Mouse (Mus musculus) kidney, embryonic 15.5 days (tissue): ENCODE results near the gene Rps6kc1. TPM values are rescaled to one million over a fixed set of nuclear protein-coding genes. Genes with fewer than 3 reads are reported as not detected.

Source experiments
- ATAC-seq: fragments of 200-750 bp; cut with Nextera tagmentation; replicated peaks from 2 replicates; pipeline ENCODE4 v1.8.0; 2017; ENCODE audit warnings: moderate TSS enrichment; ENCODE audit not compliant: low FRiP score
- H3K27ac ChIP-seq: fragments of 300-500 bp; sonication (generic); 2 replicates; pipeline ENCODE4 v1.5.1; 2015; ENCODE audit warnings: mild to moderate bottlenecking, inconsistent platforms
- H3K27me3 ChIP-seq: fragments of 300-500 bp; sonication (generic); 2 replicates; pipeline ENCODE4 v1.6.1; 2015; ENCODE audit warnings: inconsistent platforms
- H3K36me3 ChIP-seq: fragments of 300-500 bp; sonication (generic); 2 replicates; pipeline ENCODE4 v1.6.1; 2015; ENCODE audit warnings: inconsistent platforms
- H3K4me1 ChIP-seq: fragments of 300-500 bp; sonication (generic); 2 replicates; pipeline ENCODE4 v1.6.1; 2015; ENCODE audit warnings: inconsistent platforms
- H3K4me2 ChIP-seq: fragments of 300-500 bp; sonication (generic); 2 replicates; pipeline ENCODE4 v1.6.1; 2015; ENCODE audit warnings: moderate library complexity, mild to moderate bottlenecking, inconsistent platforms
- H3K4me3 ChIP-seq: fragments of 300-500 bp; sonication (generic); replicated peaks from 2 replicates; pipeline ENCODE4 v1.5.1; 2015; ENCODE audit warnings: mild to moderate bottlenecking, inconsistent platforms
- H3K9ac ChIP-seq: fragments of 300-500 bp; sonication (generic); 2 replicates; pipeline ENCODE4 v1.6.1; 2015; ENCODE audit warnings: mild to moderate bottlenecking, inconsistent platforms
- H3K9me3 ChIP-seq: fragments of 300-500 bp; sonication (generic); replicated peaks from 2 replicates; pipeline ENCODE4 v1.6.1; 2016; ENCODE audit warnings: inconsistent platforms
- WGBS: fragments of 180-500 bp; shearing (Covaris S2); methylation state at CpG from one replicate; pipeline ENCODE4 v1.1.7; 2015; ENCODE audit warnings: mixed read lengths; 5-methylcytosine and 5-hydroxymethylcytosine counted together
- polyA plus RNA-seq: library from polyadenylated mRNA; unstranded; fragments of >200 nt; fragmentation: Nextera tagmentation; extraction: Ambion mirVana; gene quantifications from 2 replicates; pipeline ENCODE4 v1.2.1, GENCODE M21; 2015

Rps6kc1 gene
- polyA plus RNA-seq, 1 experiment from 2014 or later = 14.8 TPM

DNA sequence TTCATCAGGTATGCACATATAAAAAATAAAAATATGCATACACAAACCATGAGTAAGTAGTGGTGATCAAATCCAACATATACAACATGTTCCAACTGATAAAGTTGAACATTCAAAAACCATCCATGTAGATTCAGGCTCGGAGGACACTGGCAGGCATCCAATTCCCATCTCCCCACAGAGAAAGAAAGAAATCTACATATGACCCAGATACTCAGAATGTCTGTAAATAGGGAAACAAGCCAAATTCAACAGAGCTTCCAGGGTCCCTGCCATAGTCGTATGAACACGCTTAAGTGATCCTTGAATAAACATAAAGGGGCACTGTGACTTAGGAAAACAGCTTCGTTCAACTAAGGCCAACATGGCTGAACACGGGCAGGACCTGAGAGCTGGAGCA is 49.9 kb downstream of the Rps6kc1 start:
- 57% methylated on average over 5 of the region's 5 CpGs for WGBS
- no peak for ATAC-seq
- H3K27me3 ChIP-seq = no peaks in the 10 kb centered on the region
- no peak overlapping the region for H3K4me3 ChIP-seq
- no peaks in the 10 kb centered on the region for H3K4me1 ChIP-seq
- H3K27ac ChIP-seq = no peak overlapping the region
- H3K9me3 ChIP-seq = no peaks in the 10 kb centered on the region
- H3K36me3 ChIP-seq = peaks cover 7% of the 10 kb centered on the region; the same call in 1 of the 2 replicates
- H3K4me2 ChIP-seq = no peak overlapping the region
- H3K9ac ChIP-seq = no peak overlapping the region

DNA sequence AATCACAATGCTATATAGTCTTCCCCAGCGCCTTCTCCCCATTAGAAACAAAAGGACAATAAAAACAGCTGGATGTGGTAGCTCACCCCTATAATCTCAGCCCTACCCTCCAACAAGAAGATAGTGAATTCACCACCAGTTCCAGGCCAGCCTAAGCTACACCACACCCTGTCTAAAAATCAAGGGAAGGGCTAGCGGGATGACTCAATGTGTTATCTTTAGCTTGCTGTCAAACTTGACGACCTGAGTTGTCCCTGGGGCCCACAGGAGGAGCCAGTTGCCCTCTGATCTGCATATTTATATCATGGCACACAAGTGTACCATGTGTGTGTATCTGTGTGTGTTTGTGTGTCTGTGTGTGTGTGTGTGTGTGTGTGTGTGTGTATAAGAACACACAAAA is 57.1 kb downstream of the Rps6kc1 start:
- Histone ChIP-seq H3K27me3 (no peaks in the 10 kb centered on the region), H3K9me3 (no peaks in the 10 kb centered on the region), H3K36me3 (peaks cover 12% of the 10 kb centered on the region; the same call in 1 of the 2 replicates), H3K4me1 (0 out of 2 replicates have a peak, but pooled peaks cover 3% of the 10 kb centered on the region), H3K27ac (no peak overlapping the region), H3K9ac (no peak overlapping the region), H3K4me2 (no peak overlapping the region), H3K4me3 (no peak overlapping the region)
- 47% methylated on average over 3 of the region's 3 CpGs for WGBS
- no peak for ATAC-seq

DNA sequence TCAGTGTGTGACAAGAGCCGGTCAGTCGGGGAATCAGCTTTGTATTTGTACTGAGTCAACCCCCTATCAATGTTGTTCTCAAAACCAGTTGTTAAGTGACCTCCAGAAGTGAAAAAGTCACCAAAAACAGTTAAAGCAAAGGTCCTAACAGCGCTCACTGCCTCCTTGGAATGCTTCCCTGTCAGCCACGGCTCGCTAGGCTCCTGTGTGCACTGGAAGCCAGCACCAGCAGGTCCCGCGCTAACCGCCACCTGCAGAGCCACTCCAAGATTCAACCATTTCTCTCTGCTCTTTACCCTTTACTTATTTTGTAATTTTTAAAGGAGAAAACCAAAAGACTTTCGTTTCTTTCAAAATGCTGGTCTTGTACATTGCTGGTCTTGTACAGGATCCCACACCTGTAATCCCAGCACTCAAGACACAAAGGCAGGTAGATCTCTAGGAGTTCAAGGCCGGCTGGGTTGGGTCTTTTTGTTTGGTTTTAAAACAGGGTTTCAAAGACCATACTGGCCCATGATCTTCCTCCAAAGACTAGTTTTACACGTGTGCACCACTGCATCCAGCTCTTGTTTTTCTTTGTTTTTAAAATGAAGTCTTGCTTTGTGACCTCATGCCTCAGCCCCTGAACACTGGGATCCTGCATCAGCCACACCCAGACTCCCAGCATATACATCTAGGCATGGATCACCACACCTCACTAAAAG is 62.3 kb downstream of the Rps6kc1 start:
- no peaks in the 10 kb centered on the region for H3K9me3 ChIP-seq
- no peak overlapping the region for H3K4me2 ChIP-seq
- no peak; the same call in 1 of the 2 replicates for ATAC-seq
- H3K36me3 ChIP-seq = no peaks in the 10 kb centered on the region
- no peak overlapping the region for H3K27ac ChIP-seq
- no peaks in the 10 kb centered on the region for H3K27me3 ChIP-seq
- WGBS = 66% methylated on average over 11 of the region's 11 CpGs
- 0 out of 2 replicates have a peak, but pooled peaks cover 5% of the 10 kb centered on the region for H3K4me1 ChIP-seq
- no peak overlapping the region for H3K9ac ChIP-seq
- H3K4me3 ChIP-seq = no peak overlapping the region

DNA sequence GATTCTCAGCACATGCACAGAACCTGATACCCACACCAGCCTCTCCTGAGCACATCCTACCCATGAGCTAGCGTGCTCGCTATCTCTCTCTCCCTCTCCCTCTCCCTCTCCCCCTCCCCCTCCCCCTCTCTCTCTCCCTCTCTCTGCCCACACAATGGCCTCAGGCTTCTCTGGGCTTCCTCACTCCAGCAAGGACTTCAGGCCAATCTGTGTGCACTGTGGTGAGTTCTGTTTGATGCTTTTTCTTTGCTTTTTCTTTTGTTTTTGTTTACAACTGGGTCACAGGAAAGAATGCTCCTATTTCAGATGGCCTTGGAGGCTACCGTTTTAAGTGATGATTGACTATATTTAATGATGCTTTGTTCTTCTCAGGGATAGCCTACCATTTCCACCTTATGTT is 62.9 kb downstream of the Rps6kc1 start:
- 0 out of 2 replicates have a peak, but pooled peaks have one; percentile 43 for ATAC-seq
- Histone ChIP-seq H3K4me1 (0 out of 2 replicates have a peak, but pooled peaks cover 5% of the 10 kb centered on the region), H3K27me3 (no peaks in the 10 kb centered on the region), H3K9ac (no peak overlapping the region), H3K27ac (no peak overlapping the region), H3K4me3 (no peak overlapping the region), H3K4me2 (no peak overlapping the region), H3K9me3 (no peaks in the 10 kb centered on the region), H3K36me3 (peaks cover 4% of the 10 kb centered on the region; the same call in 1 of the 2 replicates)
- 51% methylated on average over 3 of the region's 3 CpGs for WGBS

DNA sequence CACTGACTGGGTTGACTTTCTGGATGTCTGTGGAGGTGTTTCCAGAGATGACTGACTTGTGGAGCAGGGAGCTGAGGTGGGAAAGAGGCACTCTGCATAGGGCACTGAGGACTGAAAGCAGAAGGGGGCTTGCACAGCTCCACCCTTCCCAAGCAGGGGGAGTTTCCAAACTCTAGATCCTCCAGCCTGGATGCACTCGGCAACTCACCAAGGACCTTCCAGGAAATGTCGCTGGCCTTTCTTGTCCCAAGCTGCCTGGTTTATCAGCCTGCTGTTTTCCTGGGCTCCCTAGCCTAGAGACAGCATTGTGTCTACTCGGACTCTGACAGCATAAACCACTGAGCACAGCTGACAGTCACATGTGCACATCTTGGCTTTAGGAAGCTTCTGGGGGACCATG is 64.6 kb downstream of the Rps6kc1 start:
- ATAC-seq = no peak
- no peak overlapping the region for H3K4me2 ChIP-seq
- 74% methylated on average over 3 of the region's 3 CpGs for WGBS
- 0 out of 2 replicates have a peak, but pooled peaks cover 5% of the 10 kb centered on the region for H3K4me1 ChIP-seq
- H3K9me3 ChIP-seq = no peaks in the 10 kb centered on the region
- H3K9ac ChIP-seq = no peak overlapping the region
- H3K27me3 ChIP-seq = no peaks in the 10 kb centered on the region
- H3K4me3 ChIP-seq = no peak overlapping the region
- peaks cover 15% of the 10 kb centered on the region for H3K36me3 ChIP-seq
- no peak overlapping the region for H3K27ac ChIP-seq

DNA sequence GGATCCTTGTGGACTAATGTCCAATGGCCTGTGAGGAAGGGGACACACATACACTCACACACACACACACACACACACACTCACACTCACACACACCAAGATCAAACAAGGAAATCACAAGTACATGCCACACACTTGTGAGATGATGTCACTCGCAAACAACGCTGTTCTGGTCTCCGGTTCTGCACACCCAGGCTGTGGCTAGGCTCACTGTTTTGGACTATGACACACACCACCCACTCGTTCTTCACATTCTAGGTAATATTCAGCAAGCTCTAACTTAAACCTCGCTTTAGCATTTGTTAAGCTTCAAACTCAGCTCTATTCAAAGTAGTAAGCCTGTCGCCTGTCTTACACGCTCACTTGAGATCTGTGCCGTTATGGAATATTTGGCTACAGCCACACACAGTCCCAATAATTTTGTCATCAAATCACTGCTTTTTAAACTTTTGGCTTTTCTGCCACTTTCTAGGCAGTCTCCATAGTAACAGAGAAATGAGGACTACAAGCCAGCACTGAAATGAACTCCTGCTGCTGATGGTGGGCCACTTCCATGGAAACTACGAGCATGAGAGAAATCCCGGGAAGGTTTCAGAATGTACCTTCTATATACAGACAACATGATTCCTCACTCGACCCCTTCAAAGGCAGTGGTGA is 65.4 kb downstream of the Rps6kc1 start:
- peaks cover 19% of the 10 kb centered on the region for H3K36me3 ChIP-seq
- H3K27ac ChIP-seq = no peak overlapping the region
- no peaks in the 10 kb centered on the region for H3K9me3 ChIP-seq
- no peak for ATAC-seq
- no peaks in the 10 kb centered on the region for H3K27me3 ChIP-seq
- H3K4me2 ChIP-seq = no peak overlapping the region
- 0 out of 2 replicates have a peak, but pooled peaks cover 5% of the 10 kb centered on the region for H3K4me1 ChIP-seq
- H3K4me3 ChIP-seq = no peak overlapping the region
- no peak overlapping the region for H3K9ac ChIP-seq
- 95% methylated on average over 11 of the region's 11 CpGs for WGBS

DNA sequence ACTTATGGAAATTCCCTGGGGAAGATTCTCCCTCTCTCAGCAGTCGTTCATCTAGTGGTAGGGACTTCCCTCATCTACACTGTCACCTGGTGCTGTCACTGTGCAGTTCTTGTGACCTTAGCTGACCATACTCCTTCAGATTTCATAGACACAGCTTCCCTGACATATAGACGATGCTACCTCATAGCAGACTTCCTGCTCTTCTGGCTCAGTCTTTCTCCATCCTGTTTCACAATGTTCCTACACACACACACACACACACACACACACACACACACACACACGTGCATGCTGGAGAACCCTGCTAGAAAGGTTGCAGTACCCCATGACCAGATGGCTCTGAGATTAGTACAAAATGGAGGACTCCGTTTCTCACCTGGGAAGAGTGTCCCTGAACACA is 66.2 kb downstream of the Rps6kc1 start:
- Histone ChIP-seq H3K36me3 (peaks cover 19% of the 10 kb centered on the region), H3K9ac (no peak overlapping the region), H3K9me3 (no peaks in the 10 kb centered on the region), H3K4me1 (0 out of 2 replicates have a peak, but pooled peaks cover 5% of the 10 kb centered on the region), H3K4me3 (no peak overlapping the region), H3K4me2 (no peak overlapping the region), H3K27ac (no peak overlapping the region), H3K27me3 (no peaks in the 10 kb centered on the region)
- 70% methylated on average over 4 of the region's 4 CpGs for WGBS
- no peak for ATAC-seq

DNA sequence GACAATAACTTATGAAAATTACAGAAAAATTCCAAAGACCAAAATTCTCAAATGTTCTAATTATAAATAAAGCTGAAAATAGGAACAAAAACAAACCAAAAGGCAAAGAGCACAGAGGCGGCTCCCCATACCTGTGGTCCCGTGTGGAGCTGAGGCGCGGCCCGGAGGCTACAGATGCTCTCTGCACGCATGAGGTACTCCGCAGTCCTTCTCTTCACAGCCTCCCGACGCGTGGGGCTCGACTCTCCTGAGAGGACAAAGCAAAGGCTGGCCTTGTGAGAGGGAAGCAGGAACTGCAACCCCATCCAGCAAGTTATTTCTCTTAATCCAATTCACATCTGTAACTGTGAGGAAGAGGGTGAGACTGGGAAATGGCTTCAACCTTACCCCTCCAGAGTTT is 67.2 kb downstream of the Rps6kc1 start:
- H3K4me2 ChIP-seq = no peak overlapping the region
- 80% methylated on average over 11 of the region's 11 CpGs for WGBS

DNA sequence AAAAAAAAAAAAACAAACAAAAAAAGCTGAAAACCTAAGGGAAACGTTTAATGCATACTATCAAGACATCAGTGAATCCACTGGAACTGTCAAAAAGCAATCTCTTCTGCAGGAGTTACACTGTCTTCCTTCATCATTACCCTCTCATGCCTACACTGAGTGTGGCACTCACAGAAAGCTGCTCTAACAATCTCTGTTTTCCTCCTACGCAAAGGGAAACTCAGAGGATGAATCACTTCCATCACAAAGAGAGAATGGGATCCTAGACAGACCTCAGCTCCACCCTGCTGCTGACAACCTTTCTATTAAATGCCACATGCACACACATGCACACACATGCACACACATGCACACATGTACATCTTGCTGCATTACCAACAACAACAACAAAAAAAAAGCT is 75.5 kb downstream of the Rps6kc1 start:
- no peak for ATAC-seq
- H3K9ac ChIP-seq = no peak overlapping the region
- no peak overlapping the region for H3K27ac ChIP-seq
- no peaks in the 10 kb centered on the region for H3K4me1 ChIP-seq
- no peak overlapping the region for H3K4me2 ChIP-seq
- peaks cover 4% of the 10 kb centered on the region; the same call in 1 of the 2 replicates for H3K36me3 ChIP-seq
- WGBS = 91% methylated on average over 2 of the region's 2 CpGs
- no peaks in the 10 kb centered on the region for H3K9me3 ChIP-seq
- H3K4me3 ChIP-seq = no peak overlapping the region
- H3K27me3 ChIP-seq = no peaks in the 10 kb centered on the region

More for the DNA sequence above, 67.2 kb downstream of the Rps6kc1 start:
- Histone ChIP-seq H3K4me3 (no peak overlapping the region), H3K9ac (no peak overlapping the region), H3K36me3 (peaks cover 19% of the 10 kb centered on the region), H3K4me1 (0 out of 2 replicates have a peak, but pooled peaks cover under 1% of the 10 kb centered on the region), H3K27me3 (no peaks in the 10 kb centered on the region), H3K9me3 (no peaks in the 10 kb centered on the region), H3K27ac (no peak overlapping the region)
- no peak for ATAC-seq

DNA sequence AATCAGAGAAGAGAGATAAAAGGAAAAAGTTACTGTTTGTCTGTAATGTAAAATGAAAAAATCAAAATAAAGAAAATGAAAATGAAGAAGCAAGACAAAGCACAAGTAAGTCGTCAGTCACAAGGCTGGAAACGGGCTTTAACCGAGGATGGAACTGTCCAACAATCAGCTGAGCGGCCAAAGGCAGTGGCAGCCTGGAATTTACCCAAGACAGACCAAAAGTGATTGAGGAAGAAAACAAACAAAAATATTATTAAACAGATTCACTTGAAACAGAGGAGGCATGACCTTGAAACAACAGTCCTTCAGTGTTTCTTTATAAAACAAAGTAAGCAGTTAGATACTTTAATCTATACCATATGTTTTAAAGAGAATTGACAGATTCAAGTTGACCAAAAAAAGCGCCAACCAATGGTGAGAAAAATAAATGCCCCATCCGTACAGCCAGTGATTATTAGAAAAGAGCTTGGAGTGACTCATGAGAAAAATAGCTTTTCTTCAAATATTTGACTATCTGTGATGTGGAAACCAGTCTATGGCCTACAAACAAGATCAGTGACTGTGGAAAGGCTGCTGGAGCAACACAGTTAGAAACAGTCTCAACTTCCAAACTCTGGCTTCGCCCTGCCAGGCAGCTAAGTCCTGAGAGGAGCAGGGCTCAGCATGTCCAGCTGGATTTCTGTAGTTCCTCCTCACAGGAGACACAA is 77.2 kb downstream of the Rps6kc1 start:
- H3K9me3 ChIP-seq = no peaks in the 10 kb centered on the region
- 71% methylated on average over 7 of the region's 7 CpGs for WGBS
- peaks cover 4% of the 10 kb centered on the region; the same call in 1 of the 2 replicates for H3K36me3 ChIP-seq
- H3K4me2 ChIP-seq = no peak overlapping the region
- no peak overlapping the region for H3K9ac ChIP-seq
- no peaks in the 10 kb centered on the region for H3K27me3 ChIP-seq
- no peaks in the 10 kb centered on the region for H3K4me1 ChIP-seq
- H3K27ac ChIP-seq = no peak overlapping the region
- H3K4me3 ChIP-seq = no peak overlapping the region
- no peak for ATAC-seq

DNA sequence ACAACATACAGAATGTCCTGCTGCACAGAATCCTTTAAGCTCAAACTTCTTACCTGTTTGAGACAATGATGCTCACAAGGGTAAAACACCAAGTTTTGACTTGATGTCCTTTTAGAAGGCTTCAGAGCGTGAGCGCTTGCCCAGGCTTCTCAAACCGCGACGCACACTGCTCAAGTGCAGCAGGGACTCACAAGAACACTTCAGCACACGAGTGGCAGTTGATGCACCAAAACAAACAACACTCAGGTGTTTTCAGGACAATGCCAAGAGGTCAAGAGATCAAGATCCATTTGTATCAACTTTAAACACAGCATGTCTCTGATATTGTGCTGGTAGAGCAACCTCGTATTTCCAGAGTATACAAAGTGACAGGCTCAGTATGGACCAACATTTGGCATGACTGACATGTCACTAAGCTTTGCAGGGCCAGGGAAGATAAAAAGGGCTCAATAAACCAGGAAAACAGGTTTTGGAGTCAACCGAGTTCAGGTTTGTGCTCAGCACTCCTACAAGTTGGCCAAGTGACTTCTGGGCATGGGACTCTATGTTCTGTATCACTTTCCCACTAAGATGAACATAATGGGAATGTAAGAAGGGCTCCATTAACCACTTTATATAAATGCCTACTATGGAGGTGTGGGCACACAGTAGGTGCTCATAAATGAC is 78.5 kb downstream of the Rps6kc1 start:
- Histone ChIP-seq H3K9ac (no peak overlapping the region), H3K4me1 (no peaks in the 10 kb centered on the region), H3K27me3 (no peaks in the 10 kb centered on the region), H3K9me3 (no peaks in the 10 kb centered on the region), H3K4me2 (no peak overlapping the region), H3K36me3 (peaks cover 4% of the 10 kb centered on the region; the same call in 1 of the 2 replicates), H3K27ac (no peak overlapping the region), H3K4me3 (no peak overlapping the region)
- WGBS = 90% methylated on average over 8 of the region's 8 CpGs
- ATAC-seq = no peak
